9 mouse cellular contexts compared by ENCODE assay signal in the genomic region with DNA sequence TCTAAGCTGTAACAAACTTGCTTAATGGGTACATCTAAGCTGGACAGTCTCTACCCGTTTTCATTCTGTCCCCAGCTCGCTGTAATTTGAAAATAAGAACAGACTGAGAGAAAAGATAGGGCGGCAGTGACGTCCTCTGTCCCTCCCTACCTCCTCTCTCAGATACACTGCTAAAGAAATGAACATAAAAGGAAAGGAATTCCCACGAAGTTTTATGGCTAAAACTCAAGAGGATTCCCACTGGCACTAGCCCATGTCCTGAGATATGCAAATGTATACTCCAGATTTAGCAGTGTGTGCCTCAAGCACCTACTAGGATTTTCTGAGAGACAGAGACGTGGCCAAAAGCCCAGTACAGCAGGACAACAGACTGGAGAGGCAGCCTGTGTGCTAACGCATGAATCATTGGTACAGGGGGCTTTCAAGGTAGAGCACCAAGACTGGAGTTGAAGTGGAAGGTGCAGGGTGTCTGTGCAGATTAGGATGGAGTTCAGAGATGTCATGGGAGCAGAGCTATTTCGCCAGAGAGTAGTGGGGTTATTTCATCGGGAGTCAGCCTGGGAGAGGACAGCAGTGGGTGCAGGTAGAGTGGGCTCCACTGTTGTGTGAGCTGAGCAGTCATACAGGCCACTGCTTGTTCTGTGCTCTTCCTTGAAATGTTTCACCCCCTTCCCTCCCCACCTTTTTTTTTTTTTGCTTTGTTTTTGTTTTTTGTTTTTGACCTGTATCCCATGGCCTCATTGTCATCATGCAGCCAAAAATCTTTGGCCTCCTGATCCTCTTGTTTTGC.
DNase-seq lines count a peak whose midpoint lies in the region; ATAC-seq lines count a peak whose summit lies in the region.
"Had no signal": no experiment of that assay in that cellular context is flagged by ENCODE, and none has a peak within 500 bp of the region (broad histone marks: within the 10 kb centered on the region; RNA-seq: fewer than 3 reads in every experiment).

No protein-coding gene starts in this region.

- no peaks in the 10 kb centered on the region for H3K36me3 ChIP-seq in lung, embryonic 16.5 days (ENCODE audit: control insufficient read depth, insufficient read depth, low read length)
- H3K36me3 ChIP-seq in forebrain, embryonic 12.5 days (replicated peaks), result no peaks in the 10 kb centered on the region
- peaks cover 4% of the 10 kb centered on the region; the same call in 1 of the 2 replicates for H3K36me3 ChIP-seq in heart, embryonic 15.5 days
- no peaks in the 10 kb centered on the region for H3K36me3 ChIP-seq in stomach, embryonic 14.5 days (ENCODE audit: control insufficient read depth, insufficient read depth, low read length)
- H3K36me3 ChIP-seq: embryonic facial prominence, embryonic 15.5 days had no signal

- H3K4me2 ChIP-seq in lung, embryonic 16.5 days (ENCODE audit: low read depth, low read length), result 0 out of 2 replicates have a peak overlapping the region, but pooled peaks have one; percentile 10
- no peak overlapping the region for H3K4me2 ChIP-seq in forebrain, embryonic 12.5 days
- peak overlapping the region; percentile 56 for H3K4me2 ChIP-seq in heart, embryonic 15.5 days
- no peak overlapping the region for H3K4me2 ChIP-seq in stomach, embryonic 14.5 days (replicated peaks; ENCODE audit: low read depth, low read length)
- H3K4me2 ChIP-seq: embryonic facial prominence, embryonic 15.5 days had no signal

- DNase-seq in lung, postnatal 10 days, result no peak
- no peak for DNase-seq in yolk sac, embryonic 10.5 days (ENCODE audit: low spot score)
- DNase-seq: cerebellum, adult 18-20 months had no signal

- peaks cover 27% of the 10 kb centered on the region for H3K4me1 ChIP-seq in lung, embryonic 16.5 days (replicated peaks; ENCODE audit: control insufficient read depth, insufficient read depth, low read length)
- H3K4me1 ChIP-seq in forebrain, embryonic 12.5 days, result peaks cover 25% of the 10 kb centered on the region; the same call in 1 of the 2 replicates
- H3K4me1 ChIP-seq in heart, embryonic 15.5 days (replicated peaks), result peaks cover 50% of the 10 kb centered on the region
- peaks cover 18% of the 10 kb centered on the region; the same call in 1 of the 2 replicates for H3K4me1 ChIP-seq in stomach, embryonic 14.5 days (ENCODE audit: control insufficient read depth, insufficient read depth, low read length)

- H3K4me3 ChIP-seq in lung, embryonic 16.5 days (ENCODE audit: low read length), result no peak overlapping the region
- no peak overlapping the region for H3K4me3 ChIP-seq in forebrain, embryonic 12.5 days (replicated peaks)
- H3K4me3 ChIP-seq in heart, embryonic 15.5 days, result peak overlapping the region; percentile 29
- no peak overlapping the region for H3K4me3 ChIP-seq in stomach, embryonic 14.5 days (ENCODE audit: low read depth, low read length)
- H3K4me3 ChIP-seq: embryonic facial prominence, embryonic 15.5 days had no signal

- no peaks in the 10 kb centered on the region for H3K9me3 ChIP-seq in lung, embryonic 16.5 days (ENCODE audit: control insufficient read depth, low read length)
- H3K9me3 ChIP-seq in forebrain, embryonic 12.5 days, result no peaks in the 10 kb centered on the region
- H3K9me3 ChIP-seq in heart, embryonic 15.5 days (replicated peaks), result no peaks in the 10 kb centered on the region
- H3K9me3 ChIP-seq in stomach, embryonic 14.5 days (ENCODE audit: control insufficient read depth, low read depth, low read length), result no peaks in the 10 kb centered on the region
- H3K9me3 ChIP-seq: embryonic facial prominence, embryonic 15.5 days had no signal

- H3K27me3 ChIP-seq in lung, embryonic 16.5 days (ENCODE audit: control insufficient read depth, insufficient read depth, low read depth, low read length), result no peaks in the 10 kb centered on the region
- no peaks in the 10 kb centered on the region for H3K27me3 ChIP-seq in forebrain, embryonic 12.5 days
- no peaks in the 10 kb centered on the region for H3K27me3 ChIP-seq in heart, embryonic 15.5 days
- H3K27me3 ChIP-seq in stomach, embryonic 14.5 days (ENCODE audit: control insufficient read depth, insufficient read depth, low read length), result no peaks in the 10 kb centered on the region
- H3K27me3 ChIP-seq: embryonic facial prominence, embryonic 15.5 days had no signal

- no peak overlapping the region for H3K9ac ChIP-seq in lung, embryonic 16.5 days (ENCODE audit: low read length)
- H3K9ac ChIP-seq in forebrain, embryonic 12.5 days, result no peak overlapping the region
- peak overlapping the region; percentile 36 for H3K9ac ChIP-seq in heart, embryonic 15.5 days
- no peak overlapping the region for H3K9ac ChIP-seq in stomach, embryonic 14.5 days (replicated peaks; ENCODE audit: low read depth, low read length)
- H3K9ac ChIP-seq: embryonic facial prominence, embryonic 15.5 days had no signal

- peak overlapping the region; percentile 59 for H3K27ac ChIP-seq in lung, embryonic 16.5 days (ENCODE audit: low read length)
- H3K27ac ChIP-seq in forebrain, embryonic 12.5 days, result peak overlapping the region; percentile 53; the same call in 1 of the 2 replicates
- H3K27ac ChIP-seq in heart, embryonic 15.5 days, result peak overlapping the region; percentile 82
- H3K27ac ChIP-seq in stomach, embryonic 14.5 days (ENCODE audit: low read length), result peak overlapping the region; percentile 40; the same call in 1 of the 2 replicates
- H3K27ac ChIP-seq: embryonic facial prominence, embryonic 15.5 days had no signal

- peak; percentile 27 for ATAC-seq in lung, embryonic 16.5 days (ENCODE audit: low read depth)
- ATAC-seq in forebrain, embryonic 12.5 days (ENCODE audit: low FRiP score), result peak; percentile 37; the same call in 1 of the 2 replicates
- peak; percentile 57; the same call in 1 of the 2 replicates for ATAC-seq in heart, embryonic 15.5 days (replicated peaks; ENCODE audit: insufficient number of reproducible peaks, insufficient read depth, low FRiP score, low read depth)
- ATAC-seq in stomach, embryonic 14.5 days (ENCODE audit: insufficient number of reproducible peaks, insufficient read depth, low FRiP score, low read depth), result peak; percentile 33; the same call in 1 of the 2 replicates
- no peak for ATAC-seq in erythroblast, adult 5-6 weeks (replicated peaks; ENCODE audit: low FRiP score, poor library complexity, severe bottlenecking)

- 41% methylated on average over 9 of the region's 9 CpGs for WGBS in lung, embryonic 16.5 days
- WGBS in forebrain, embryonic 12.5 days, result 70% methylated on average over 9 of the region's 9 CpGs
- 22% methylated on average over 9 of the region's 9 CpGs for WGBS in heart, embryonic 15.5 days
- WGBS in stomach, embryonic 14.5 days, result 54% methylated on average over 9 of the region's 9 CpGs

Comparison
In these comparisons a context has a peak if more than half of its experiments do, and no peak if none do; other contexts are left out.
1. H3K4me2 ChIP-seq: peak in lung, embryonic 16.5 days (single experiment) and heart, embryonic 15.5 days (single experiment); none in forebrain, embryonic 12.5 days (single experiment) and stomach, embryonic 14.5 days (single experiment).
2. Peak in every context shown above with its lines, with median percentiles within 50 percentile points of each other: H3K27ac ChIP-seq.